Mouse (Mus musculus) heart, embryonic 16.5 days (tissue): ENCODE measurements around the gene Gp1bb. TPM values are rescaled to one million over a fixed set of nuclear protein-coding genes. Genes with fewer than 3 reads are reported as not detected.
A peak's percentile ranks its signal among the peaks of the same experiment; 100 is the strongest.

Experiments
- ATAC-seq: fragments of 200-750 bp; cut with Nextera tagmentation; replicated peaks from 2 replicates; pipeline ENCODE4 v1.8.0; 2017; ENCODE audit warnings: moderate number of reproducible peaks; ENCODE audit not compliant: insufficient read depth, low FRiP score; ENCODE audit errors: extremely low read depth
- H3K27ac ChIP-seq: fragments of 300-500 bp; sonication (generic); 2 replicates; pipeline ENCODE4 v1.5.1; 2014; ENCODE audit warnings: mild to moderate bottlenecking, low read length, control low read depth, moderate library complexity
- H3K27me3 ChIP-seq: fragments of 300-500 bp; sonication (generic); 2 replicates; pipeline ENCODE4 v1.6.1; 2014; ENCODE audit warnings: low read length, mixed read lengths; ENCODE audit not compliant: control insufficient read depth, insufficient read depth
- H3K36me3 ChIP-seq: fragments of 300-500 bp; sonication (generic); 2 replicates; pipeline ENCODE4 v1.6.1; 2014; ENCODE audit not compliant: control insufficient read depth, insufficient read depth
- H3K4me1 ChIP-seq: fragments of 300-500 bp; sonication (generic); 2 replicates; pipeline ENCODE4 v1.6.1; 2014; ENCODE audit warnings: low read length, mixed read lengths; ENCODE audit not compliant: control insufficient read depth, insufficient read depth
- H3K4me2 ChIP-seq: fragments of 300-500 bp; sonication (generic); 2 replicates; pipeline ENCODE4 v1.6.1; 2014; ENCODE audit warnings: low read depth, mild to moderate bottlenecking, control low read depth, low read length
- H3K4me3 ChIP-seq: fragments of 300-500 bp; sonication (generic); 2 replicates; pipeline ENCODE4 v1.5.1; 2014; ENCODE audit warnings: mild to moderate bottlenecking, control low read depth, low read length
- H3K9ac ChIP-seq: fragments of 300-500 bp; sonication (generic); 2 replicates; pipeline ENCODE4 v1.6.1; 2014; ENCODE audit warnings: low read length, control low read depth
- H3K9me3 ChIP-seq: fragments of 300-500 bp; sonication (generic); replicated peaks from 2 replicates; pipeline ENCODE4 v1.6.1; 2016; ENCODE audit warnings: low read length; ENCODE audit not compliant: control insufficient read depth
- WGBS: fragments of 180-500 bp; shearing (Covaris S2); extraction: QIAGEN DNeasy Blood & Tissue Kit; methylation state at CpG from one replicate; pipeline ENCODE4 v1.1.7; 2014; 5-methylcytosine and 5-hydroxymethylcytosine counted together
- polyA plus RNA-seq: library from polyadenylated mRNA; unstranded; fragments of >200 nt; fragmentation: Nextera tagmentation; extraction: Ambion mirVana; gene quantifications from 2 replicates; pipeline ENCODE4 v1.2.1, GENCODE M21; 2015

Gene Gp1bb
- polyA plus RNA-seq, 1 experiment from 2014 or later, result 2.4 TPM

DNA sequence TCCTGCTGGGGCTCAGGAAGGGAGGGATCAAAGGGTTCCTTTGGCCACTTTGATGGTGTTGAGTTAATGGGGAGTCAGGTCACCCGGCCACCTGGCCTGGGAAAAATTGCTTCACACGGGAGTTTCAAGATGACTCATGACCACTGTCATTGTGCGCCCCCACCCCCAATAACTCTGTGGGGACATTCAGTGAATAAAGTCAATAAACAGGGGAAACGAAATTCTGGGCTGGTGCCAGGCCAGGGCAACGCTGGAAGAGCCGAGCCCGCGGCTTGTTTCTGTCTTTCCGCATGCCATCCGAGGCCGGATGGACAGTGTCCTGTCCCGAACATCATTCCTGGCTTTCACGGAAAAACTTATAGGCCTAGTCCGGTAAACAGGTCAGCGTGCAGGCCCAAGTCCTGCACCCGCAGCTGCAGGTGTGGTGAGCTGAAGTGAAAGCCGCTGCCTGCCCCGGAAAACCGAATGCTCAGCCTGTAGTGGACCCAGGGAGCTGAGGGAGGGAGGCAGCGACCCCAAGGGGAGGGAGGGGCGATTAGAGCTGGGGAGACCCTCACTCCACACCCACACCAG, 41.1 kb downstream of the Gp1bb start:
- Histone ChIP-seq H3K36me3 (no peaks in the 10 kb centered on the region), H3K4me3 (peak overlapping the region; percentile 53), H3K4me2 (peak overlapping the region; percentile 68), H3K27ac (no peak overlapping the region), H3K9ac (0 out of 2 replicates have a peak overlapping the region, but pooled peaks have one; percentile 3), H3K4me1 (peaks cover 16% of the 10 kb centered on the region), H3K9me3 (no peaks in the 10 kb centered on the region), H3K27me3 (peaks cover 72% of the 10 kb centered on the region)
- 20% methylated on average over 21 of the region's 21 CpGs for WGBS
- ATAC-seq, result no peak

DNA sequence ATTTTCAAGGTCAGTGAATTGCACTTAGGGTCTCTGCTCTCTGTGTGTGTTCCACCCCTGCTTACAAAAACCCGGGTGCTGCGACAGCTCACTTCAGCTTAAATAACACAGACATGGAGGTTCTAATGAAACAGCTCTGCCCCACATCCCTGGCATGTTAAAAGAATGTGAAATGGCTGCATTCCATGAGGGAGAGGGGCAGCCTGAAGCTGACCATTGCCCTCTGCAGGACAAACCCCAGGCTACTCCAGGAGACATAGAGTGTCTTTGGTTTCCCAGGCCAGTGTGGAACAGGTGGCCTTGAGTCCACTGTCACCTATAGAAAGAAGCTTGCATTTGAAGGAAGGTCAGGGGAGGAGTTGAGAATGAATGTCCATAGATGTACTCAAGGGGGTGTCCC, 41.8 kb downstream of the Gp1bb start:
- Histone ChIP-seq H3K9ac (no peak overlapping the region), H3K4me2 (no peak overlapping the region), H3K9me3 (no peaks in the 10 kb centered on the region), H3K4me3 (no peak overlapping the region), H3K4me1 (peaks cover 13% of the 10 kb centered on the region), H3K27ac (no peak overlapping the region), H3K27me3 (peaks cover 65% of the 10 kb centered on the region), H3K36me3 (no peaks in the 10 kb centered on the region)
- ATAC-seq, result no peak
- 22% methylated on average over 2 of the region's 2 CpGs for WGBS

DNA sequence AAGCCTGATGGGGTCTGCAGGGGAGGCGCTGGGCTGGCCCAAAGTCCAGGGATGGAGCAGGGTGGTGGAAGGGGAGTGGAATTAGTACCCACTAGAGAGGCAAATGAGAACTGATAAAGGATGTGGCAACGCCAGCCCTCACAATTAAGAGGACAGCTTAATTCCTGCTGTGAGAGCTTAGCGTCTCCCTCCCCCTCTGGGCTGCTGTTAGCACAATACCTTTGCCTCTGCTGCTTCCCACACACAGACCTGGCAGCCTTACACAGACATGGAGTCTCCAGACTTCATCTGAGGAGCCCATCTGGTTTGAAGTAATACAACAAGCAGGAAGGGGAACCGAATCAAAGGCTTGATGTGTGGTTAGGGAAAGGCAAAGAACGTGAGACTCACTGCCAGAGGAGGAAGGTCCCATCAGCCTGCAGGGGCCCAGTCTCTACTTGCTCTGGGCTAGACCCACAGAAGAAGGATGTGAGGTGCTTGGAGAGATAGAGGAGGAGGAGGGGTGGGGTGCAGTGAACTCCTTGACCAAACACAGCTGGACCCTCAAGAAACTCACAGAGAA, 44.5 kb downstream of the Gp1bb start:
- H3K4me2 ChIP-seq, result no peak overlapping the region
- WGBS, result 37% methylated on average over 5 of the region's 5 CpGs
- H3K4me3 ChIP-seq, result no peak overlapping the region
- H3K27ac ChIP-seq, result no peak overlapping the region
- no peak overlapping the region for H3K9ac ChIP-seq
- H3K27me3 ChIP-seq, result peaks cover 38% of the 10 kb centered on the region
- peaks cover 13% of the 10 kb centered on the region for H3K4me1 ChIP-seq
- H3K36me3 ChIP-seq, result no peaks in the 10 kb centered on the region
- H3K9me3 ChIP-seq, result no peaks in the 10 kb centered on the region
- no peak for ATAC-seq

- H3K27me3 ChIP-seq, result peaks cover 32% of the 10 kb centered on the region
Measured at GRCm38 (mm10) chr16:18577071-18577470, 45.1 kb downstream of the Gp1bb start.

GRCm38 (mm10) chr16:18574196-18574595, 48.0 kb downstream of the Gp1bb start:
- Histone ChIP-seq H3K27me3 (peaks cover 7% of the 10 kb centered on the region; the same call in 1 of the 2 replicates), H3K4me3 (no peak overlapping the region), H3K4me1 (no peaks in the 10 kb centered on the region), H3K9ac (no peak overlapping the region), H3K36me3 (no peaks in the 10 kb centered on the region), H3K9me3 (0 out of 2 replicates have a peak, but pooled peaks cover 4% of the 10 kb centered on the region), H3K4me2 (no peak overlapping the region), H3K27ac (no peak overlapping the region)
- no peak for ATAC-seq
- 69% methylated on average over 8 of the region's 8 CpGs for WGBS

More at GRCm38 (mm10) chr16:18577071-18577470, 45.1 kb downstream of the Gp1bb start:
- Histone ChIP-seq H3K4me2 (no peak overlapping the region), H3K9ac (no peak overlapping the region), H3K4me1 (peaks cover 10% of the 10 kb centered on the region), H3K4me3 (no peak overlapping the region), H3K27ac (no peak overlapping the region), H3K36me3 (no peaks in the 10 kb centered on the region), H3K9me3 (no peaks in the 10 kb centered on the region)
- 36% methylated on average over 3 of the region's 3 CpGs for WGBS
- ATAC-seq, result no peak

Other genes starting within 250 kb of the Gp1bb start
- 38.4 and 39.6 TPM in 2 replicates for gene Txnrd2, start 196.0 kb downstream of the Gp1bb start, polyA plus RNA-seq
- 128 and 142 TPM in 2 replicates for gene Comt, start 195.6 kb downstream of the Gp1bb start, polyA plus RNA-seq
- gene Gnb1l, start 123.7 kb downstream of the Gp1bb start, polyA plus RNA-seq, result 12.7 TPM in 2 replicates
- gene Rtl10, start 123.5 kb downstream of the Gp1bb start, polyA plus RNA-seq, result 2.0 and 2.7 TPM in 2 replicates
- gene Tbx1, start 31.7 kb downstream of the Gp1bb start, polyA plus RNA-seq, result 0.47 and 1.5 TPM in 2 replicates
- gene Gm49601, start 4.0 kb upstream of the Gp1bb start, polyA plus RNA-seq, result 0.63 and 0.66 TPM in 2 replicates
- gene Sept5, start 7.6 kb upstream of the Gp1bb start, polyA plus RNA-seq, result 8.4 and 8.5 TPM in 2 replicates
- 32.1 and 38.8 TPM in 2 replicates for gene Cldn5, start 154.4 kb upstream of the Gp1bb start, polyA plus RNA-seq
- 67.9 and 75.5 TPM in 2 replicates for gene Ufd1, start 189.4 kb upstream of the Gp1bb start, polyA plus RNA-seq
- 37.6 and 39.2 TPM in 2 replicates for gene Cdc45, start 189.6 kb upstream of the Gp1bb start, polyA plus RNA-seq
- 39.6 and 40.0 TPM in 2 replicates for gene 2510002D24Rik, start 214.2 kb upstream of the Gp1bb start, polyA plus RNA-seq
- not detected in 2 replicates for gene Gm28539, start 214.2 kb upstream of the Gp1bb start, polyA plus RNA-seq